ENCODE assay signal across 7 mouse cellular contexts in genomic region chr9:75282830-75283229, GRCm38 (mm10). TPM values are rescaled to one million over a fixed set of nuclear protein-coding genes. Genes with fewer than 3 reads are reported as not detected.
DNase-seq lines count a peak whose midpoint lies in the region; ATAC-seq and TF ChIP-seq lines count a peak whose summit lies in the region.

No protein-coding gene starts in this region.

- H3K4me3 ChIP-seq in thymus, adult 2 months (ENCODE audit: control insufficient read depth, insufficient read depth, low read length) = no peak overlapping the region
- H3K4me3 ChIP-seq in embryonic facial prominence, embryonic 10.5 days = no peak overlapping the region
- no peak overlapping the region for H3K4me3 ChIP-seq in intestine, postnatal 0 days (ENCODE audit: low read depth, low read length)
- no peak overlapping the region for H3K4me3 ChIP-seq in limb, embryonic 14.5 days (replicated peaks; ENCODE audit: low read length)

- TF ChIP-seq POLR2A in thymus, adult 2 months (IDR thresholded peaks at IDR 0.05; ENCODE audit: control insufficient read depth, extremely low read depth, insufficient read depth, low read length, poor library complexity) = no peak
- no peak for TF ChIP-seq POLR2A in limb, embryonic 14.5 days (IDR thresholded peaks at IDR 0.05; ENCODE audit: borderline replicate concordance, extremely low read depth, insufficient read depth, insufficient read length)

- TF ChIP-seq CTCF in thymus, adult 2 months (IDR thresholded peaks at IDR 0.05; ENCODE audit: borderline replicate concordance, control insufficient read depth, extremely low read depth, insufficient read depth, low read length, poor library complexity) = no peak
- TF ChIP-seq CTCF in intestine, postnatal 0 days (IDR thresholded peaks at IDR 0.05; ENCODE audit: low read depth) = peak; percentile 85

- DNase-seq in thymus, adult 2 months = peak; percentile 38
- DNase-seq in thymus, adult 18-20 months = no peak
- peak; percentile 66 for DNase-seq in adrenal gland, postnatal 10 days
- DNase-seq in embryonic facial prominence, embryonic 10.5 days (ENCODE audit: low spot score) = peak; percentile 56
- peak; percentile 74 for DNase-seq in limb, embryonic 14.5 days (ENCODE audit: low spot score)
- peak; percentile 79 for DNase-seq in retina, postnatal 1 day

- no peak for ATAC-seq in intestine, postnatal 0 days
- ATAC-seq in limb, embryonic 14.5 days (ENCODE audit: low FRiP score, low read depth) = no peak

- no peaks in the 10 kb centered on the region for H3K36me3 ChIP-seq in thymus, adult 2 months (ENCODE audit: control insufficient read depth, insufficient read depth, low read length)
- H3K36me3 ChIP-seq in embryonic facial prominence, embryonic 10.5 days (replicated peaks) = no peaks in the 10 kb centered on the region
- H3K36me3 ChIP-seq in intestine, postnatal 0 days (ENCODE audit: control insufficient read depth, insufficient read depth) = peaks cover 6% of the 10 kb centered on the region; the same call in 1 of the 2 replicates
- no peaks in the 10 kb centered on the region for H3K36me3 ChIP-seq in limb, embryonic 14.5 days (ENCODE audit: control insufficient read depth, insufficient read depth, low read length)

- 19% methylated on average over 3 of the region's 3 CpGs for WGBS in thymus, adult 2 months
- 23% methylated on average over 3 of the region's 3 CpGs for WGBS in embryonic facial prominence, embryonic 10.5 days
- 16% methylated on average over 3 of the region's 3 CpGs for WGBS in intestine, postnatal 0 days
- WGBS in limb, embryonic 14.5 days = 12% methylated on average over 3 of the region's 3 CpGs

- H3K9ac ChIP-seq in intestine, postnatal 0 days (ENCODE audit: low read depth, low read length) = no peak overlapping the region
- H3K9ac ChIP-seq in limb, embryonic 14.5 days (ENCODE audit: low read depth, low read length, severe bottlenecking) = no peak overlapping the region

- H3K9me3 ChIP-seq in embryonic facial prominence, embryonic 10.5 days = no peaks in the 10 kb centered on the region
- H3K9me3 ChIP-seq in intestine, postnatal 0 days (ENCODE audit: control insufficient read depth) = no peaks in the 10 kb centered on the region
- H3K9me3 ChIP-seq in limb, embryonic 14.5 days (ENCODE audit: control insufficient read depth, low read length) = no peaks in the 10 kb centered on the region

- H3K4me2 ChIP-seq in intestine, postnatal 0 days (replicated peaks; ENCODE audit: low read depth) = no peak overlapping the region
- no peak overlapping the region for H3K4me2 ChIP-seq in limb, embryonic 14.5 days (replicated peaks; ENCODE audit: low read depth, low read length, severe bottlenecking)

- H3K27me3 ChIP-seq in thymus, adult 2 months (ENCODE audit: control insufficient read depth, insufficient read depth, low read length) = no peaks in the 10 kb centered on the region
- peaks cover 11% of the 10 kb centered on the region for H3K27me3 ChIP-seq in embryonic facial prominence, embryonic 10.5 days (replicated peaks; ENCODE audit: low read depth, poor library complexity, severe bottlenecking)
- no peaks in the 10 kb centered on the region for H3K27me3 ChIP-seq in intestine, postnatal 0 days (replicated peaks; ENCODE audit: control insufficient read depth, insufficient read depth, low read length)
- no peaks in the 10 kb centered on the region for H3K27me3 ChIP-seq in limb, embryonic 14.5 days (ENCODE audit: control insufficient read depth, insufficient read depth, low read length)

- no peak overlapping the region for H3K27ac ChIP-seq in thymus, adult 2 months (ENCODE audit: control insufficient read depth, insufficient read depth, low read length)
- H3K27ac ChIP-seq in embryonic facial prominence, embryonic 10.5 days (replicated peaks) = no peak overlapping the region; the same call in 1 of the 2 replicates
- H3K27ac ChIP-seq in intestine, postnatal 0 days (ENCODE audit: low read depth, low read length) = no peak overlapping the region
- H3K27ac ChIP-seq in limb, embryonic 14.5 days (replicated peaks; ENCODE audit: low read depth, low read length) = no peak overlapping the region

- H3K4me1 ChIP-seq in thymus, adult 2 months (replicated peaks; ENCODE audit: control insufficient read depth, insufficient read depth, low read length) = no peaks in the 10 kb centered on the region
- no peaks in the 10 kb centered on the region; the same call in 1 of the 2 replicates for H3K4me1 ChIP-seq in embryonic facial prominence, embryonic 10.5 days
- H3K4me1 ChIP-seq in intestine, postnatal 0 days (replicated peaks; ENCODE audit: control insufficient read depth, insufficient read depth, low read length) = no peaks in the 10 kb centered on the region
- H3K4me1 ChIP-seq in limb, embryonic 14.5 days (ENCODE audit: control insufficient read depth, insufficient read depth, low read length) = no peaks in the 10 kb centered on the region

RNA-seq across cellular contexts. Expression of gene Gnb5, which starts 23.3 kb away (rescaled TPM):
- polyA plus RNA-seq in thymus, adult 2 months (2012; rRNA removed) = 5.1 and 7.3 TPM in 2 replicates
- total RNA-seq in adrenal gland, postnatal 10 days (2021) = 10 to 100 TPM; 29.1 to 32.4 TPM
- polyA plus RNA-seq in embryonic facial prominence, embryonic 10.5 days (2016; fragmentation: Nextera tagmentation; extraction: Ambion mirVana) = 22.4 and 24.5 TPM in 2 replicates
- polyA plus RNA-seq in intestine, postnatal 0 days (2015; fragmentation: Nextera tagmentation; extraction: Ambion mirVana) = 11.2 and 11.3 TPM in 2 replicates
- polyA plus RNA-seq in limb, embryonic 14.5 days (2012; rRNA removed) = 26.9 and 27.9 TPM in 2 replicates
- polyA plus RNA-seq in limb, embryonic 14.5 days (2014; fragmentation: Nextera tagmentation; extraction: Ambion mirVana) = 28.0 and 28.5 TPM in 2 replicates

RNA-seq across cellular contexts. Expression of gene Myo5c, which starts 51.0 kb away (rescaled TPM):
- 8.4 and 9.0 TPM in 2 replicates for polyA plus RNA-seq in thymus, adult 2 months (2012; rRNA removed)
- 1 to 10 TPM; 5.7 to 9.4 TPM for total RNA-seq in adrenal gland, postnatal 10 days (2021)
- polyA plus RNA-seq in embryonic facial prominence, embryonic 10.5 days (2016; fragmentation: Nextera tagmentation; extraction: Ambion mirVana) = 1.2 and 1.3 TPM in 2 replicates
- polyA plus RNA-seq in intestine, postnatal 0 days (2015; fragmentation: Nextera tagmentation; extraction: Ambion mirVana) = 1.5 and 1.9 TPM in 2 replicates
- polyA plus RNA-seq in limb, embryonic 14.5 days (2012; rRNA removed) = 0.27 and 0.52 TPM in 2 replicates
- polyA plus RNA-seq in limb, embryonic 14.5 days (2014; fragmentation: Nextera tagmentation; extraction: Ambion mirVana) = 0.15 and 0.23 TPM in 2 replicates

Comparison
In these comparisons a context has a peak if more than half of its experiments do, and no peak if none do; other contexts are left out.
1. DNase-seq: peak in thymus, adult 2 months (single experiment), adrenal gland, postnatal 10 days (single experiment), embryonic facial prominence, embryonic 10.5 days (single experiment), limb, embryonic 14.5 days (single experiment) and retina, postnatal 1 day (single experiment); none in thymus, adult 18-20 months (0 of 2).